Mouse (Mus musculus) ES-Bruce4 (cell line): Measurements from ENCODE around the gene Fuom.

Experiments used
- CTCF ChIP-seq: IDR thresholded peaks from one replicate; pipeline ENCODE4 v1.8.1; 2011; ENCODE audit warnings: low read depth, low read length
- POLR2A ChIP-seq: IDR thresholded peaks from one replicate; pipeline ENCODE4 v1.8.1; 2011; ENCODE audit warnings: low read length; ENCODE audit not compliant: insufficient read depth

DNA sequence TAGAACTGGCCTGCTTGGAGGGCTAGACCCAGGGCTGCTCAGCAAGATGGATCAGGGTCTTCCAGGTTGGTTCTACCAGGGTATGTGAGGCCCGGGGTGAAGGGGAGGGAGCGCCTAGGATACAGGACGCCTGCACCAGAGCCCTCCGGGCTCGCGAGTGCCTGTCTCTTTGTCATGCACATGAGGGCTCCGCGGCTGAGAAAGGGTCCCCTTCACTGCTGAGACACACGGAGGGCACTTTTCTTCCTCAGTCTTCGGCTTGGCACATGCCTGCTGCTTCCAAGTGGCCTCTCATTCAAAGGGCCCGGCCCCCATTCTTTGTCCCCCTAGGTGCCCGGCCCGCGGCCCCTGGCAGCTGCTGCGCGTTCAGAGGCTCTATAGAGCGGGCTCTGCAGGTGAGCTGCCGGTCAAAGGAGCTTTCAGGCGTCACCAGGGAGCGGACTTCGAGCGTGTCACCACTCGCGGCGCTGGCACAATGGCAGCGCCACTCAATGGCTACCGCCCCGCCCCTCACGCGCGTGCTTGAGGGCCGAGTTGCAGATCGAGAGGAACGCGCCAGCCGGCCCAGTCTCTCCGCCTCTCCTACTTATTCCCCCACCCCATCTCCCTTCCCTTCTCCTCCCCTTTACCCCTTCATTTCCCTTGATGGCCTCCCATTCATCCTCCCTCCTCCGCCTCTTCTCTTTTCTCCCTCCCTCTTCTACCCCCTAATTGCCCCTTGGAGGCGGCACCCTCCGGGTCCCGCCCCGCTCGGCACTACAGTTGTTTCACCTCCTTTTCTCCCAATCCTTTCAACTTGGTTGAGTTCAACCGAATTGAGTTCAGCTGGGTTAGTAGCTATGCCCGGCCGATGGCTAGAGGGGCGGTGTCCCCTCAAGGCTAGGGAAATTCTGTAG lies 41.1 kb downstream of the Fuom start:
- TF ChIP-seq POLR2A = no peak
- no peak for TF ChIP-seq CTCF
